Mouse (Mus musculus) ES-Bruce4 (cell line): ENCODE measurements around the gene Chid1. TPM values are rescaled to one million over a fixed set of nuclear protein-coding genes. Genes with fewer than 3 reads are reported as not detected.

Source experiments
- H3K27ac ChIP-seq: 2 replicates; pipeline ENCODE4 v1.5.1; 2012; ENCODE audit warnings: low read length, inconsistent platforms; ENCODE audit not compliant: insufficient read depth
- H3K27me3 ChIP-seq: 2 replicates; pipeline ENCODE4 v1.6.1; 2012; ENCODE audit warnings: mild to moderate bottlenecking, low read length, inconsistent platforms; ENCODE audit not compliant: control insufficient read depth, poor library complexity, insufficient read depth, severe bottlenecking
- H3K36me3 ChIP-seq: 2 replicates; pipeline ENCODE4 v1.6.1; 2012; ENCODE audit warnings: inconsistent platforms, mild to moderate bottlenecking, low read length, moderate library complexity; ENCODE audit not compliant: control insufficient read depth, poor library complexity, insufficient read depth, severe bottlenecking
- H3K4me1 ChIP-seq: one replicate; pipeline ENCODE4 v1.8.1; 2011; ENCODE audit warnings: low read length; ENCODE audit not compliant: control insufficient read depth, insufficient read depth
- H3K4me3 ChIP-seq: 2 replicates; pipeline ENCODE4 v1.5.1; 2011; ENCODE audit warnings: low read depth, mild to moderate bottlenecking, low read length
- H3K9ac ChIP-seq: 2 replicates; pipeline ENCODE4 v1.6.1; 2012; ENCODE audit warnings: low read depth, mild to moderate bottlenecking, inconsistent platforms; ENCODE audit not compliant: poor library complexity, severe bottlenecking
- H3K9me3 ChIP-seq: replicated peaks from 2 replicates; pipeline ENCODE4 v1.6.1; 2012; ENCODE audit warnings: mild to moderate bottlenecking, low read length, inconsistent platforms; ENCODE audit not compliant: control insufficient read depth, poor library complexity, insufficient read depth, severe bottlenecking
- CTCF ChIP-seq: IDR thresholded peaks from one replicate; pipeline ENCODE4 v1.8.1; 2011; ENCODE audit warnings: low read depth, low read length
- EP300 ChIP-seq: IDR thresholded peaks from 2 replicates; pipeline ENCODE4 v1.6.1; 2011; ENCODE audit warnings: low read depth, low read length; ENCODE audit not compliant: insufficient read depth
- POLR2A ChIP-seq: IDR thresholded peaks from one replicate; pipeline ENCODE4 v1.8.1; 2011; ENCODE audit warnings: low read length; ENCODE audit not compliant: insufficient read depth
- polyA plus RNA-seq: library from polyadenylated mRNA; stranded (reverse); fragments of >200 nt; gene quantifications from 2 replicates; pipeline ENCODE4 v1.2.4, GENCODE M21; 2011; ENCODE audit warnings: low read depth; ENCODE audit not compliant: missing spikeins, insufficient read depth, insufficient read length

The Chid1 gene
- 14.9 and 16.7 TPM in 2 replicates for polyA plus RNA-seq

DNA sequence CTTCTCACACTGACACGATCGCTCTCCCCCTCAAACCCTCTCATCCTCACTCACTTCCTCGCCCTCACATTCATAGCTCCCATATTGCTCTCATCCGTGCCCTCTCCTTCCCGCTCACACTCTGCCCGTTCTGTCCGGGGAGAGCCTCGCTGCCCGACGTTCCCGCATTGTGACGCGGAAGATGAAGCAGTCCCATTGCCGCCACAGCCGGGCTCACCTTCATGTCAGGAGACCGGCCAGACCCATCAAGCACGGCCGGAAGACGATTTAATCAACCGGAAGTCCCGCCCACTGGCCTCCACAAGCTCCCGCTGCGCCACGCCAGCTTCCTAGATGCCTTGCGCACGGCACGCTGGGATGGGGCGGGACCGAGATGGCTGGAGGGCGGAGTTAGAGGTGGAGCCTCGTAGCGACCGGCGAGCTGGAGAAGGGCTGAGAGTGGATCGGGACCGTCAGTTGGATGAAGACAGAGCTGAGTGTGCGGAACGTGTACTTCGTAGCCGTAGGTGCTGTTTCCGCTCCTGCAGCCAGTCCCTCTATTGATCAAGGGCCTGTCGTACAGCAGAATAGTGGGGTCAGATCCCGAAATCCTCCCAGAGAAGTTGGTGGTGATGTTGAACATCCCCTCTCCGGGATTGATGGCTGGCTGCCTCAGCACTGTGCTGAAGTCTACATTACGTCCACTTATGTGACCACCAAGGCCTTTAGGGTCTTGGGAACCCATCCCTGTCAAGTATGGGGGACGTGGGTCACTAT, at the start of gene Chid1:
Chid1 (minus strand) TSS at position 302 of the 756 bp plus-strand sequence.
- H3K4me1 ChIP-seq: no peaks in the 10 kb centered on the region
- no peaks in the 10 kb centered on the region for H3K27me3 ChIP-seq
- H3K36me3 ChIP-seq: no peaks in the 10 kb centered on the region
- peak; percentile 88 for TF ChIP-seq POLR2A
- TF ChIP-seq EP300: no peak
- no peaks in the 10 kb centered on the region for H3K9me3 ChIP-seq
- no peak within 1 kb of the TSS for H3K27ac ChIP-seq
- peak within 1 kb of the TSS; percentile 43 for H3K9ac ChIP-seq
- peak within 1 kb of the TSS; percentile 90 for H3K4me3 ChIP-seq

DNA sequence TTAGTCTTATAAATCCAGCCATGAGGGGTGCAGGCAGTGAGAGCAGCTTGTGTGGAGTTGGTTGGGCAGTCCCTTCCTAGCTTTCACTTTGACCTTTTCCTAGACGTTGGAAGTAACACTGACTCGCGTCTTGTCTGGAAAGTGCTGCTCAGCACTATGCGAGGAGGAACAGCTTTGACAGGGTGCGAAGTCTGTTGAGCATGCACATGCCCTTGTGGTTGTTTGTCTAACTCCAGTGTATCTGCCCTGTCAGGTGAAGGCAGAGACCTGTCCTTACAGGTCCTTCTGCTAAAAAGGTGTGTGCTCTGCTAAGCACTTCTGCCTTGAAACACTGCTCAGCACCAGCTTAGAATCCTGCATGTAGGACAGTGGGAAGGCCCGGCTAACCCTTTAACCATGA, 49.2 kb upstream of the Chid1 start:
- Histone ChIP-seq H3K9ac (no peak overlapping the region), H3K4me3 (no peak overlapping the region), H3K4me1 (peaks cover 2% of the 10 kb centered on the region), H3K9me3 (no peaks in the 10 kb centered on the region), H3K36me3 (peaks cover 7% of the 10 kb centered on the region; the same call in 1 of the 2 replicates), H3K27me3 (no peaks in the 10 kb centered on the region), H3K27ac (no peak overlapping the region)
- no peak for TF ChIP-seq POLR2A

DNA sequence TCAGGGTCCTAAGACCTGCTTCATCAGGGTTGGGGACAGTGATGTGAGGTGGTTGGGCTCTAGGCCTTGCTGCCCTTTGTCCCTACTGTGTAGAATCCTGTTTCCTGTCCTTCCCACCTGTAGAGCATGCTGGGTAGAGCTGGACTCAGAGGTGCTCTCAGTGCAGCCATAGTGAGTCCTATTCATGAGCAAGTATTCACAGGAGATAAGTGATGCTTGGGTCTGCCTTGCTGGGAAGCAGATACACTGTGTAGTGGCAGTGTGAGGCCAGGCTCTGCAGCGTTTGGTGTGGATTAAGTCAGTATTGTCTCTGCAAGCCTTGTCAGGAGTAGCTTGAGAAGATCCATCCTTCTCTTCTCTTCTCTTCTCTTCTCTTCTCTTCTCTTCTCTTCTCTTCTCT, 46.2 kb upstream of the Chid1 start:
- no peaks in the 10 kb centered on the region for H3K9me3 ChIP-seq
- no peak overlapping the region for H3K27ac ChIP-seq
- peaks cover 2% of the 10 kb centered on the region for H3K4me1 ChIP-seq

DNA sequence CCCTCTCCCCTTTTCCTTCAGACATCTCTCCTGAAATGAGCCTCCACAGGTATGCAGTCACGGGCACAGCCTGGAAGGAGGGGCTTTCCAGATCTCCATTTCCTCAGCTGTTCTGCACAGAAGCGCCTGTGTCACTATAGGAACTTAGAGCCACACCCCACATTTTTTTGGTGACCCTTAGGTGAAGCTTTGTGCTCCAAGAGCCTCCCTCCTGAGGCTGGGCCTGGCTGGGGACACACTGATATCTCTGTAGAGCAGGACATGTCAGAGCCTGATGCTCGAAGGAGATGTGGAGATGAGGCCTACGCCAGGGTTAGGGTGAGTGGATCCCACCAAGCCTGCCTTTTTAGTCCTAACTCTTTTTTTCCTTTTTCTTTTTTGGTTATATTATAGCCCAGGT, 45.6 kb upstream of the Chid1 start:
- Histone ChIP-seq H3K27ac (no peak overlapping the region), H3K36me3 (no peaks in the 10 kb centered on the region), H3K4me1 (peaks cover 2% of the 10 kb centered on the region), H3K9me3 (no peaks in the 10 kb centered on the region), H3K9ac (no peak overlapping the region), H3K27me3 (no peaks in the 10 kb centered on the region), H3K4me3 (no peak overlapping the region)
- no peak for TF ChIP-seq CTCF
- TF ChIP-seq EP300: no peak
- TF ChIP-seq POLR2A: no peak

More for the DNA sequence above, 46.2 kb upstream of the Chid1 start:
- Histone ChIP-seq H3K27me3 (no peaks in the 10 kb centered on the region), H3K4me3 (no peak overlapping the region), H3K36me3 (0 out of 2 replicates have a peak, but pooled peaks cover 3% of the 10 kb centered on the region), H3K9ac (no peak overlapping the region)
- no peak for TF ChIP-seq CTCF
- TF ChIP-seq POLR2A: no peak
- no peak for TF ChIP-seq EP300

DNA sequence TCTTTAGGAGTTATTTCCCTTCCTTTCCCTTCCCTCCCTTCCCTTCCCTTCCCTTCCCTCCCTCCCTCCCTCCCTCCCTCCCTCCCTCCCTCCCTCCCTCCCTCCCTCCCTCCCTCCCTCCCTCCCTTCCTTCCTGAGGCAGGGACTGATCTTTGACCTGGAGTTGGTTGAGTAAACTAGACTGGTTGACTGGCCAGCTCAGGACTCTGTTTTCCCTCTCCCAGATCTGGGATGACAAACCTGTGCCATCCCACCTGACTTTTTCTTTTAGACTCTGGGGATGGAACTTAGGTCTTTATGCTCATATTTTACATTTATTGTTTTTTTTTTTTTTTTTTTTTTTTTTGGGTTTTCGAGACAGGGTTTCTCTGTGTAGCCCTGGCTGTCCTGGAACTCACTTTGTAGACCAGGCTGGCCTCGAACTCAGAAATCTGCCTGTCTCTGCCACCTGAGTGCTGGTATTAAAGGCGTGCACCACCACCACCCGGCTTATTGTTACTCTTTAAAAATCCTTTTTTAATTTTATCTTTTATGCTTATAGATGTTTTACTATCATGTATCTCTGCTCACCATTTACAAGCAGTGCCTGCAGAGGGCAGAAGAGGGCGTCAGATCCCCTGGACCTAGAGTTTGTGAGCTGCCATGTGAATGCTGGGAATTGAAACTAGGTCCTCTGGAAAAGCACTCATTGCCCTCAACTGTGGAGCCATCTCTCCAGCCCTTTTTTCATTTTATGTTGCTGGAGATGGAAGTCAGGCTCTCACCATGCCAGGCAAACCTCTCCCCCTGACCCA, 44.6 kb upstream of the Chid1 start:
- Histone ChIP-seq H3K4me1 (peaks cover 2% of the 10 kb centered on the region), H3K4me3 (no peak overlapping the region)
- peak; percentile 50 for TF ChIP-seq CTCF
- no peak for TF ChIP-seq EP300
- no peak for TF ChIP-seq POLR2A

DNA sequence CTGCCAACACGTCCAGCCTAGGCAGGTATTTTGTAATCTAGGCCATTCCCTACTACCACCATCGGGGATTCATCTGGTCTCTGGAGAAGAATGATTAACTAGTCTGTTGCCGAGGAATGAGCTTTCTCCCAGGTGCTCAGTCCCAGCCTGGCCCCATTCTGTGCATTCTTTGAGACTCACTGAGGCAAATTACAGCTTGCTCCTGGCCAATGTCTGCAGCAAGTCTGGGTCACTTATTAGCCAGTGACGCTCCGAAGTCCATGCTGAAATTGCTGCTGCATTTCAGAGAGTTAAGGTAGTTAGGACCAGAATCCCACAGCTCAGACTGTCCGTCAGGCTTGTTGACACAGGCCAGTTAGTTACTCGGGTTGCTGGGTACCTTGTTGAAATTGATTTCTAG, 41.7 kb upstream of the Chid1 start:
- Histone ChIP-seq H3K9me3 (no peaks in the 10 kb centered on the region), H3K36me3 (no peaks in the 10 kb centered on the region), H3K27ac (no peak overlapping the region), H3K4me3 (no peak overlapping the region), H3K27me3 (no peaks in the 10 kb centered on the region), H3K9ac (no peak overlapping the region), H3K4me1 (peaks cover 4% of the 10 kb centered on the region)
- TF ChIP-seq EP300 (no peak), CTCF (no peak), POLR2A (no peak)

More for the DNA sequence above, 44.6 kb upstream of the Chid1 start:
- H3K27ac ChIP-seq: no peak overlapping the region
- H3K36me3 ChIP-seq: no peaks in the 10 kb centered on the region
- no peak overlapping the region for H3K9ac ChIP-seq
- H3K9me3 ChIP-seq: no peaks in the 10 kb centered on the region
- no peaks in the 10 kb centered on the region for H3K27me3 ChIP-seq
